Mouse (Mus musculus) kidney, postnatal 10 days (tissue): Measurements from ENCODE around the gene Col27a1.

Source experiments
- DNase-seq: peaks from one replicate; pipeline ENCODE4 v3.0.0; 2021; ENCODE audit warnings: mixed read lengths

Gene Col27a1

DNA sequence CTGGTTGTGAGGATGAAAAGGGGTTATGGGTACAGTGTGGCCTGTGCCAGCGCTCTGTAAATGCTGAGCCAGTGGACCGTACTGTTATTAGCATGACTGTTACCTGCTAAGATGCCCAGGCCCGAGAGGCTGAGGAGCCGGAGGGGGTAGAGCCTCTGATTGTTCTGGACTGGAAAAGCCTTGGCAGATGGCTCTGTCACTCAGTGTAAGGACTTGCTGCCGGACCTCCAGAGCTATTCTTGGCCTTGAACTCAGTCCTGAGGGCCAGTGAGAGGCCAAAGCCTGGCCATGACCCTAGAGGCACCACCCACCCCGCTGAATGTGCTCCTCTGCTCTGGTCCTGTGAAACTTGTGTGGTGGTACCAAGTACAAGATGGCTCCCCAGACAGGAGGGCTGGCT is 52.5 kb downstream of the Col27a1 start:
- no peak for DNase-seq

DNA sequence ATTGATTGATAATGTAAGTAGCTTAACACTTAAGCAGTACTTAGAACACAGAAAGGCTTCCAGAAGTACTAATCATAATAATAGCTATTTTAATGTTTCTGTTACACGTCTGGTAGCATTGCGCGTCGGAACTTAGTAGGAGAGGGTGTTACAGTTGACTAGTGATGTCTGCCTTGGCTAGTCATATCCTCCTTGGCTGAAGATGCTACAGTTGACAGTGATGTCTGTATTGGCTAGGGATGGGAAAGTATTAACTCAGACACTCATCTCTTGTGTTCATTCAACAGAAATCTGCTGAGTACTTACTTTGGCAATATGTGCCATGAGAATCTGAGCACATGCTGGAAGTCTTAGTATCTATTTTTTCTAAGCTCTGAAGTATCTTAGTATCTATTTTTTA is 53.3 kb downstream of the Col27a1 start:
- no peak for DNase-seq

DNA sequence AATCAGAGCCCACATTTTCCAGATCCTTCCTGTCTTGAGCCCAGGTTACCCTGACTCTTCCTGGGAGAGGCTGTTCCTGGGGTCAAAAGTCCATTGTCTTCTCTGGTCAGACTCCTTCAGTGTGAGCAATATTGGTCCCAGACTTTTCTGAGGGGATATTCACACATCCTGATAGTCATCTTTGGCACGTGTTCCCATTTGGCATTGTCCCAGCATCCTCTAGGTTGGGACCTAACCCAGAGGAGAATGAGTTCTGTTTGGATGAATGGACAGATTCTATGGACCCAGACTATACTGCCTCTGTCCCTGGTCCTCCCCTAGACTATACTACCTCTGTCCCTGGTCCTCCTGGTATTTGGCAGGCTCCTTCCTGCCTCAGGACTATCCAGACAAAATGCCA is 53.8 kb downstream of the Col27a1 start:
- no peak for DNase-seq

DNA sequence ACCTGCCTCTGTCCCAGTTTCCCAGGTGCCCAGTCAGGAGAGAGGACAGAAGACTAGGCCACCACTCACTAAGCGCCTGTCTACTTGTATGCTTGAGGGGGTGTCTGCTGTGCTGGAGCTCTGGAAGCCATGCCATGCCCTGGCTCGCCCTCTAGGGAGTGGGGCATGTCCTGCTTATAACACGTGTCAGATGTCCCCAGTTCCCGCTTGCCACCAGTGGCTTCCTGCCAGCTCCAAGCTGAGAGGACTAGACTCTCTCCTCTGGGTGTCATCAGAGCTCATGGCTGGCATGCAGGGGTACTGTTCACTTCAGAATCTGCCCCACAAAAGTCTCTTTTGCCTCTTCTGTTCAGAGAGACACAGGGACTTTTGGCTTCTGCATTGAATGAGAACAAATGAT is 55.0 kb downstream of the Col27a1 start:
- DNase-seq: no peak

DNA sequence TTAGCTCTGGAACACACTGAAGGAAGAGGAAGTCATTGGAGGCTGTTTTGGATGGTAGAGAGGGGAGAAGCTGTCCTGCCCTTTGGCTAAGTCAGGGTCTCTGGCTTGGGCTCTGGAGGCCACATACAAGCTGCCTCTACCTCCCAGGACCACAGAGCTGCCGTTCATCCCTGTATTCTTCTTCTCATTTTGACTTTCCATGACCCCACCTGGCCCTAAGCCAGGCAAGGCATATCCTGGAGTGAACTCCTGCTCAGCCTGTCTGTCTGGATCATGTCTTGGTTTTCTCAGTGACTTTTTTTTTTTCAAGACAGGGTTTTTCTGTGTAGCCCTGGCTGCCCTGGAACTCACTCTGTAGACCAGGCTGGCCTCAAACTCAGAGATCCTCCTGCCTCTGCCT is 60.7 kb downstream of the Col27a1 start:
- peak; percentile 59 for DNase-seq

DNA sequence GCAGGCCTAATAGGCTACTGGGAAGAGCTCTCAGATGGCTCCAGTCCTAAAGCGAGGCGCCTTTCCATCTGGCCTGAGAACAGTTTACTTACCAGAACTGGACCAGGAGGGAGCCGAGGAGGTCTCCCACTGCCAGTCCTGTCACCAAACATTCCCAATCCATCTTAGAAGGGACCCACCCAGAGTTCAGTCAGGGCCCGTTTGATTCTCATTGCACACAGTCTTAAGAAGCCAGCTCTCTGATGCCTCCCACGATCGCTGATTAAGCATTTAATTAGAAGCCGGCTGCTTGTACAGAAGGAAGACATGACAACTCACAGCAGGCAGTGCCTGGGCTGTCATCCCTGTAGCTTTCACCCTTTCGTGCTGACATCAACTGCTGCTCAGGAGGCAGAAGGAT is 61.4 kb downstream of the Col27a1 start:
- peak; percentile 37 for DNase-seq

DNA sequence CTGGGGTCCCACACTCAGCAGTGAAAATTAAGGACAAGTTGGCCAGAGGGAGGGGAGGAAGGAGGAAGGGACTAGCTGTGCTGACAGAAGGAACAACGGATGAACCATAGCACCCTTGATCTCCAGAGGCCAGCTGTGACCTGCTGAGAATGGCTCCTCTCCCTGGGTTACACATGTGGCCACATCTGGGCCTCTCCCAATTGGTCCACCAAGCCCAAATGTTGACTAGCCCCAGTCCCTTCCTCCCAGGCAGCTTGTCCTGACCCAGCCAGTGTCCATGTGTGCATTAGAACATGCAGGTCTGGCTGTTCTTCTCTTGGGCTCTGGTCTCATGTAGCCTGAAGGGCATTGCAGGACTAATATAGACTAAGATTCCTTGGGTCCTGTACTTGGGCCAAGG is 62.8 kb downstream of the Col27a1 start:
- no peak for DNase-seq

DNA sequence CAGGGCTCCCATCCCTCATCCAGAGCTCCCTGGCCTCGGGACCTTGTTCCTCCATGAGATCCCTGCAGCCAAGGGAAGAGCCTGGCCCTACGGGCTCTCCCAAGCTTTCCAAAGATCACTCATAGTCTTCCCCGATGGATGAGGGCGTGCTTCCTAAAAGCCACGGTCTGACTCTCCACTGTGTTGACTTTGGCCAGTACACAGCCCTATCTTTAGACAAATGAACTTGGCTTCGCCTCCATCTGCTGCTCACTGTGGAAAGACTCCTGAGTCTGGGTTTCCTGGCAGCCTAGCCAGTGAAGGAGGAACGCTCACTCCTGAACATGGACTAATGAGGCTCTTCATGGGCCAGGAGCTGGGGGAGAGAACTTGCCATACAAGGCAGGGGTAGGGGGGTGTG is 65.0 kb downstream of the Col27a1 start:
- peak; percentile 50 for DNase-seq

DNA sequence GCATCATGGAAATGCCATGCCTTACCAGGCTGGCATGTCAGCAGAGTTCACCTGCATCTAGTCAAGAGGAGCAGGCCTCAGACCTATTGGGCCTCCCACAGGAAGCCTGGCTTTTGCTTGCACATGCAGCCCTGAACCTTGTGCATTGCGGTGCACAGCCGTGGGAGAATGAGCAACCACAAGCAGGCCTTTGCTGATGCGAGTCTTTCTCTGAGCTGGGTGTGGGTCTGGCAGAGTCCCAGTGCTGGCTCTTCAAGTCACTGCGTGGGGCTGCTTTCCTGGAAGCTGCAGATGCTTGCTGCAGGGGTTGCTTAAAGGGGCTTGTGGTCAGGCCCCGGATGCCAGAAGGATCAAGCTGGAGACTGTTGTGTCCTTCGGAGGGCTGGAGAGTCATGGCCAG is 67.9 kb downstream of the Col27a1 start:
- DNase-seq: peak; percentile 56

DNA sequence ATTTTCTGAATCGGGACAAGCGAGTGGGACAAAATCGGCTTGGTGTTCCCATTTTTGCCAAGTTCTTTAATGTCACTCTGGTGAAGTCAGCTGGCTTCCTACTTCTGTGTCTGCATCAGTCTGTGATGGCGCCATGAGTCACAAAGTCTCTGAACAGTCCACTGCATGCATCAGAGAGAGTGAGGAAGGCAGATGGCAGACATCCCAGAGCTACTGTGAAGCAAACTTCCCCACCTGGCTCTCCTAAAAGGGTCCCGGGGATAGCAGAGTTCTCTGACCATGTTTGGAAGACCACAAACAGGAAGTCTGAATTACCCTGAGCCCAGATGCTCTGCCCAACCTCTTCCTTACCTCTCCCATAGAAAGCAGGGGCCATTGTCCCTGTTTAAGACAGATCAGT is 69.5 kb downstream of the Col27a1 start:
- no peak for DNase-seq

DNA sequence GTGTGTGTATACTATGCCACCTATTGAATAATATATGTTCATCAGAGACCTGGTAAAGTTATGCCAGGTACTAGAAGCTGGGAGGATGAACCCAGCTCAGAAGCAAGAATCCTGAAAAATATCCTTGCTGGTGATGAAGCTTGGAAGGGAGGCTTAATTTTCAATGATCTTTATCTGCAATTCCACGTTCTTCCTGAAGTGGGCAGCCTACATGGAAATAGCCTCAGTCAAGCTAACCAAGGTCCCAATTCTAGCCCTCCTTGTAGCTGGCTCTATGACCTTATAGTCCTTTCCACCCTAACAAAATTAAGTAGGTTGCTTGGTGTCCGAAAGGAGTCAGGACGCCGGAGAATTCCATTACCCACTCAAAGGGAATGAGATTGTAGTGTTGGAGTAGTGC is 72.2 kb downstream of the Col27a1 start:
- DNase-seq: no peak

DNA sequence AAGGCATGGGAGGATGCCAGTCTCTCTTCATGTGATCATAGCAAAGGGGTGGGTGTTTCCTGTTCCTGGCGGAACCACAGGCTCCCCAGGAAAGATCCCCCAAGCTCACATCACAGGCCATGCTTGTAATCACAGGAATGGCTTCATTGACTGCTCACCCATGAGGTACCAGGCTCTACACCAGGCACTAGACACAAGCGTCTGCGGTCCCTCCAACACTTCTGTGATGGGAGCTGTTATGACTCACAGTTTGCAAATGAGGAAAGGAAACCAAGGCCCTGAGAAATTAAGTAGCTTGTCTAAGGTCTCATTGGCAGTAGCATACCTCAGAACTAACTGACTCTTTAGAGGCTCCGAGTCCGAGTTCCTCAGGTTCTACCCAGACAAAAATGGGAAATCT is 74.7 kb downstream of the Col27a1 start:
- DNase-seq: no peak

DNA sequence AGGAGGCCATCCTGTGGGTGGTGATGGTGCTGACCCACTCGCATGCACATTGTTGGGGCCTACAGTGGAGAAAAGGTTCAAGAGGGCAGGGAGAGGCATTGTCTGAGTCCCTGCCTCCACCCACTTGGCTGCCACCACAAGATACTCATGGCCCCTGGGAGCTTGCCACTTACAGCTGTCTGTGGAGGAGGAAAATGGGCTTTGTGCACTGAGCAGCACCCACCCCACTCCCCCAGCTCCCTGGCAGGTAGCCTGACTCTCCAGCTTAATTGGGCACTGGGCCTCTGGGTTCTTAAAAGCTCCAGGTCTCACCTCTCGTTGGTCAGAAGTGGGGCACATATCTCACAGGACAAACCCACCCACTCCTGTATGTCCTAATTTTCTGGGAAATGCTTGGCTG is 76.3 kb downstream of the Col27a1 start:
- DNase-seq: peak; percentile 30

DNA sequence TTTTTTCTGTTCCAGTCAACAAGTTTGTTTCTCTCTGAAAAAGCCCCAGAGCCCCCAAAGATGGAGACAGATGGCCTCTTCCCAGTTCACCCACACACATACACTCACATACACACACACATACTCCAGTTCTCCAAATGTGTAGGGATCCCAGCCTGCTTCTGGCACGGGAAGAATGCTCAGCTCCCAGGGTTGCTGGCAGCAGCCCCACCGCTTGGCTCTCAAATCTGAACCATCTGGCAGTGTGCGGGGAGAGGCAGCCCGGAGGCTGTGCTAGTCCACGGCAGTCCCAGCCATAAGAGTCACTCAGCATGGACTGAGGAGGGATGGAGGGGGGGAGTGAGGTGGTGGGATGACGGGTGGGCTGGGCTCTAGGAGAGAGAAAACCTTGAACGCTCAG is 77.3 kb downstream of the Col27a1 start:
- DNase-seq: peak; percentile 85

DNA sequence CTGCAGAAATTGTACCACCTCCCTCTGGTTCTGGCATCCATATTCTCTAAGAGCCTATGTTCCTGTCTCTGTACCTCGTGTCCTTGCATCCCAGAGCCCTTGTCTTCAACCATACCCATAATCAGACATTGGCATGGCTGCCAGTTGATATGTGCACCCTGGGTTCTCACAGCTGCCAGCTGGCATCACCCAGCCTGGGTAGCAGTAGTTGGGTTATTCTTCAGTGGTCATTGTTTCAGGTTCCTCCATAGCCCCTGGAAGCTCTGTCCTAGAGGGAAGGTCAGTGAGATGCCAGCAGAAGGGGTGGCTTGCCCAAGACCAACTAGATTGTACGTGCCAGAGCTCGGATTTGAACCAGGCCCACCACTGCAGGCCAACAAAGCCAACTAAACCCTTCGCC is 77.9 kb downstream of the Col27a1 start:
- DNase-seq: no peak

DNA sequence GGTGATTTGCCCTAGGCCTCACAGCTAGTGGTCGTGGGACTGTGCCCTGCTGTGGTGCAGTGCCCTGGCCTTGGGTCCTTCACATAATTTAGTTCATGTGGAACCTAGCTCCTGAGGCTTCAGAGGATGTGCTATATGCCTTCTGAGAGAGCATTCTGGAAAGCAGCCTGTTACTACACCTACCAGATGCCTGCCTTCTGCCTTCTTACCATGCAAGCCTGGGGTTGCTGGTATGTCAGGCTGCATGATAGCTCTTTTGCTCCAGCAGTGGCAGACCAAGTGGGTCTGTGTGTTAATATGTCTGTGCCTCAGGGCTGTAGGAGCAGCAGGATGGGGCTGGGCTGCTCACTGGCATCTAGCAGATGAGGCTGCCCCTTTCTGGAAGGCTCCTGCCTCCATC is 81.8 kb downstream of the Col27a1 start:
- DNase-seq: no peak

DNA sequence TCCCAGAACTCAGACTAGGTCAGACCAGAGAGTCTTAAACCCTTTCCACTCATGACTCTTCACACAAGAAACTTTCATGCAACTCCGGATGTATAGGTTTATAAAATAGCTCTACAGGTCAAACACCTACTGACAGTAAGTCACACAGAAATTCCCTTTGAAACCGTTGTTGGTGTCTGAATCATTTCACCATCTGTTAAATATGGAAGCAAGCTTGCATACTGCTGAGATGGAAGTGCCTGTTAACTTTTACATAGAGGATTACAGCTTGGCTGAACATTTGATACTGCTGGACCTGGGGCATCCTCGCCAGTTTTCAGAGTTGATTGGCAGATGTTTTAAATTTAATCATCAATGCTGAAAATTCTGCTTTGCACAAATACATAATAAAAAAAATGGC is 82.5 kb downstream of the Col27a1 start:
- DNase-seq: no peak

DNA sequence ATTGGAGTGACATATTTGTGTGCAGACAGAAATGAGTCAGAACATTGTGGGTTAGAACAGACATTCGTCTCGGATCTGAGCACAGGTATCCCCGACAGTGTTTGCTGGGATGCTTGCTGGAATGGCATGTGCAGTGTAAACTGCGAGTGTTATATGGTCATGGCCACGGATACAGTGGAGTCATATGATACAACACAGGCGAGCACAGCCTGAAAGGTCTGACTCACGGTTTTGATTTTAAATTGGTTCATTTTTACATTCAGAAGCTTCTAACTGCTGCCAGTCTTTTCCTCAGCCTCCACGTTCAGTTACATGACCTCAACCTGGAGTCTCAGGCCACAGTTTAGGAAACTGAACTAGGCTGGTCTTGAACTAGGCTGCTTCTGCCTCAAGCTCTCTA is 83.1 kb downstream of the Col27a1 start:
- DNase-seq: no peak

DNA sequence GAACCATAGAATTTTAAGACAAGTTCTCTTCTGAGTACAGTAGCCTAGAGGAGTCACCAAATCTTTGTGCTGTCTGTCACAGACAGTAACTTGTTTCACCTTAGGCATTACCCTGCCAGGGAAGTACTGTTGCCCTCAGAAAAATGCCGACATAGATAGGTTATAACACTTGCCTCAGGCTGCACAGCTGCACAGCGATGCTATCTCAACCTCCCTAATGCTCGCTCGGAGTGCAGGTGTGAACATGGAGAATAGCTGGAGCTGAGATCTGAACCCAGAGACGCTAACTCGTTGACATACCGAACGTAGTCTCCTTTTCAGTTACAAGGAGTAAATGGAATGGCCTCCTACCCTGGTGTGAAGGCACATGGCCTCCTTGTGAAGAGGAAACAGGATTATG is 84.4 kb downstream of the Col27a1 start:
- DNase-seq: no peak

DNA sequence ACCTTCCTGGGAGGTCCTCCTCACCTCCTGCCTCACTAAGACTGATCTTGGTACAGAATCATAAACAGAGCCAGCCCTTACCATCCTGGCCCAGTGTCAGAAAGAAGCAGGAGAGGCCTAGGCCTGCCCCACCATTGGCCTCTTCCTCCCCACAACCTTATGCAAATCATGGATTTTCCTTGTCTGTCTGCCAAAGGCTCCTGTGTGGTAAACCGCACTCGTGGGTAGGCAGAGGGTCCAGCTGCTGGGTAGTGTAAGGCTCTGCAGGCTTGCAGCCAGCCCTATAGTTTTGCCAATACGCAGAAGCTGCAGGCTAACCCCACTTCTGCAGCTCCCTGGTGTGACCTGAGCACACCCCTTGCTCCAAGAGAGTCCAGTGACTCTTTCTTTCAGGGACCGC is 88.8 kb downstream of the Col27a1 start:
- DNase-seq: no peak

DNA sequence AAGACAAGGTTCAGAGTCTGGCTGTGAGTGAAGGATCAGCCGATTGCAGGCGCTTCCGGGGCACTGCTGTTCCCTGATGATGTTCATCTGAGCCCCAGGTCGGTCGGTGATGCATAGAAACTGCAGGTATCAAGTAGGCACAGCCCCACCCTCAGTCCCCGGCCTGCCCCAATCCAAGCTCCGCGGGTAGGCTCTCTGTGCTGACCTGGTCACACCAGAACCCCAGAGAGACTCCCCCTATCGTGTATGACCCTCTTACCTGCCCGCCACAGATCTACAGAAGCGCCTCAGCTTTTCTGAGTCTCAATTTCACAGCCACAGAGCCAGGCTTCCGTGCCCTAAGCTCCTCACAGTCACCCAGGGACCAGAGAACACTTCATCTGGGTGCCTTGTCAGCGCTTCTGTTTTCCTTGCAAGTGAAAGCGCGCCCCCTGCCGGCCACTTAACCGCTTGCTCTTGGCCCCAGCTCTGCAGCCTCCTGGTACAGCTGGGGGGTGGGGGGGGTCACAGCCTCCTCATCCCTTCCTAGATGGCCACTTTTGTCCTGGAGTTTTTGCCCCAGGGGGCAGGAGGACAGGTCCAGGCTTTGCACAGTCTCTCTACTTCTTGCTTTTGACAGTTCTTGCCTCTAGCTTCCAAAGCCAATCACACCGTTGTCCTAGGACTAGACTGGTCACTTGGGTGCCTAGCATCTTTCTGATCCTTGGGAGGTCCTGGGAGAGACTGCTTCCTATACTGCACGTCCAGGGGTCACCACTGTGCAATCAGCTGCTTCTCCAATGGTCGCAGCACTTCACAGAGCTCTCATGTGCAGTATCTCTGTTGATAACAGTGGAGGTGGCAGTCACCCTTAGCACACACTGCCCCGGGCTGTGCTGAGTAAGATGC is 93.6 kb downstream of the Col27a1 start:
- DNase-seq: peak; percentile 97

DNA sequence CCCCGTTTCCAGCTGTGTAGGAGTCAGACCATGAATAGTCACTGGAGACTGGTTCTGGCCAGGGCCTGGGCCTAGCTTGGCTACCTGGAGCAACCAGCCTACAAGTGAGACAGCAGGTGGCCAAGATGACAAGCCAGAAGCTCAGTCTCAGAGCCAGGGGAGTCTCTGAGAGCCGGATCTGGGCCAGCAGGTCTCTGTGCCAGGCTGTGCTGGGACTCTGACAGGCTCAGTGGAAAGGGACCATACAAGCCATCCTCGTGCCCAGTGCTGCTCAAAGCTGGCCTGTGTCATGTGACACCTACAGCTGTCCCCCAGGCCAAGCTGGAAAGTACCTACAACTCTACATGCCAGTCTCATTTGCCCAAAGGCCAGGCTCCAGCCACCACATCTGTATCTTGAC is 94.5 kb downstream of the Col27a1 start:
- no peak for DNase-seq

DNA sequence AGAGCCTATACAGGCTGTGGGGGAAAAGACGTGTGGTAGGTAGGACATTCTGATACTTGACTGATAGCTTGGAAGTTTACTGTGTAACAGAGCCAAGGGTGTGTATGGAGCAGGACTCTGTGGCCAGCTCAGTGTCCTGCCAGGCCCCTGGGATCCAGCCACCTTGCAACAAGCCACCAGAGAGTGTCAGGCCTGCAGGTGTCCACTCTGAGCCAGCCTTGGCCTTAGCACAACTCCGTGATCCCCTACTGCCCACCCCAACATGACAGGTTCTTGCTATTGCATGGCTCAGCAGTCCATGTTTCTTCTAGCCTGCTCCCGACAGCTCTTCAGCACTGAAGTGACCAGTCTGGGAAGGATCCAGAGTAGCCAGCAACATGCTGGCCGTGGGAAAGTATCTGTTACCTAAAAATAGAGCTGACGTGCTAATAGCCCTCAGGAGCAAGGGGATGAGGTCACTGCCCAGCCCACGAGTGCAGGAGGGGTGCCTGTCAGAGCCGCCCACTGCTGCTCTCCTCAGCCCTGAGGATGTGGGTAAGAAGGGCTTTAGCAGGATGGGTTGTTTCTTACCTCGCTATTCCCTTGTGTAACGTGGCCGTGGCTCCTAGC is 96.5 kb downstream of the Col27a1 start:
- DNase-seq: no peak

DNA sequence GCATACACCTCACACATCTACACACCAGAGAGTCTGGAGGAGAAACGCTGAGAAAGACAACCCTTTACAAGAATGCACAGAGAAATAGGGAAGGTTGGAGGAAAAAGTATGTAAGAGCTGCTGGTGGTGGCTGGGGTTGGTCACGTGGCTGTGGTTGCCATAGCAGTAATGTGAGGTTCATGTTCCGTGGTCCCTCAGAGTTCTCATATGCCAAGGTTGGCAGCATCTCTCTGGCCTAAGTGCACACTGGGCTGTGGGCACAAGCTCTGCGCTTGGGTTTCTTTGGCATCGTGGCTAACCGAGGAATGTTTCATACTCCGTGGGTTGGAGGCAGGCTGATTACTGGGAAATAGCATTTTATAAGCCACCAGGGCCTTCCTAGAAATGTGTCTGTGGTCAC is 97.6 kb downstream of the Col27a1 start:
- DNase-seq: no peak

DNA sequence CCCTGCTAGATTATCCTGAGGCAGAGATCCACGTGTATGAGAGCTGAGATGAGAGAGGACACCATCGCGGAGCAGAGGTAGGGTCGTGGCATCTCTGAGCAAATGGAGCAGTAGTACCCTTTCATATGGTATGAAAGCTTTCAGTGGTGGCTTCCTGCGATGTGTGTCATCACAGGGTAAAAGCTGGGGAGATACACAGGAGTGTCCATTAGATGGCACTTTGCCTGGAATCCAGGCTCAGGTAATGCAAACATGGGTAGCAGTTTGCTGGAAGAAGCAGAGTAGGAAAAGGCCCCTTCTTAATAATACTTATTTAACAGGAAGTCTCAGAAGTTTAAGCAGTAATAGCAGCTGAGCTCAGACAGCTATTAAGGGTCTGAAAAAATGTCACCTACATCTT is 100.3 kb downstream of the Col27a1 start:
- no peak for DNase-seq
